Mouse (Mus musculus): ENCODE data around the gene Gm6096.
"Not testable (repeated sequence)": the region's sequence is repeated elsewhere in the genome, so short reads cannot be mapped to it uniquely, and the experiment has no call there.

Gene Gm6096

DNA sequence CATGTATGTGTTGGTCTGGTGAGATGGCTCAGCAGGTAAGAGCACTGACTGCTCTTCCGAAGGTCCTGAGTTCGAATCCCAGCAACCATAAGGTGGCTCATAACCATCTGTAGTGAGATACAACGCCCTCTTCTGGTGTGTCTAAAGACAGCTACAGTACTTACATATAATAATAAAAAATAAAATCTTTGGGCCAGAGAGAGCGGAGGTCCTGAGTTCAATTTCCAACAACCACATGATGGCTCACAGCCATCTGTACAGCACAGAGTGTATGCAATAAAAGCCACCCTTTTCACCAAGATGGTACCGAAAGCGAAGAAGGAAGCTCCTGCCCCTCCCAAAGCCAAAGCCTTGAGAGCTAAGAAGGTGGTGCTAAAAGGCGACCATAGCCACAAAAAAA is at the start of gene Gm6096:
Gene Gm6096, plus strand, starts transcription at position 301 of the 400 bp plus-strand sequence.
- no peak for DNase-seq (ENCODE audit: low read depth, low spot score)

GRCm38 (mm10) chr7:34202147-34202546 is 48.7 kb upstream of the Gm6096 start:
- not testable (repeated sequence) for DNase-seq (ENCODE audit: low read depth, low spot score)

DNA sequence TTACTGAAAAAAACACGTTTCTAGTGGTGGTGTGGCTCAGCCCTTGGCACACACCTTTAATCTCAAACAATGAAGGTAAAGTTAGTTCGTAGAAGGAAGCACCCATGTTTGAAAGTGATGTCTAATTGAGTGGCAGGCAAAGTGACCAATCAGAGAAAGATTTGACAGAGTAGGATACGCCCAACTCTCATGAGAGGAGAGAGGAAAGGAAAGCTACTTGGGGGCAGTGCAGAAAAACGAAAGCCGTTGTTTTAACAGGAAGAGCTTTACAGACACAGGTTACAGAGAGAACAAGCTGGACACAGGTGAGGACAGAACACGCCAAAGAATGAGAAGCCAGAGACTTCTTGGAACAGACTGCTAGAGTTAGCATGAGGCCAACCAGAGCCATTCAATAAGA is 44.5 kb upstream of the Gm6096 start:
- DNase-seq (ENCODE audit: low read depth, low spot score): no peak

- DNase-seq (ENCODE audit: low read depth, low spot score): peak; percentile 57
These were observed 42.7 kb upstream of the Gm6096 start for GRCm38 (mm10) chr7:34208027-34208745.

- no peak for DNase-seq (ENCODE audit: low read depth, low spot score)
These were observed 37.6 kb upstream of the Gm6096 start for GRCm38 (mm10) chr7:34213281-34213680.

- DNase-seq (ENCODE audit: low read depth, low spot score): no peak
These were observed 36.2 kb upstream of the Gm6096 start for GRCm38 (mm10) chr7:34214644-34215043.

GRCm38 (mm10) chr7:34215481-34215880 is 35.4 kb upstream of the Gm6096 start:
- no peak for DNase-seq (ENCODE audit: low read depth, low spot score)

- DNase-seq (ENCODE audit: low read depth, low spot score): no peak
These were observed 34.4 kb upstream of the Gm6096 start for GRCm38 (mm10) chr7:34216474-34216873.

DNA sequence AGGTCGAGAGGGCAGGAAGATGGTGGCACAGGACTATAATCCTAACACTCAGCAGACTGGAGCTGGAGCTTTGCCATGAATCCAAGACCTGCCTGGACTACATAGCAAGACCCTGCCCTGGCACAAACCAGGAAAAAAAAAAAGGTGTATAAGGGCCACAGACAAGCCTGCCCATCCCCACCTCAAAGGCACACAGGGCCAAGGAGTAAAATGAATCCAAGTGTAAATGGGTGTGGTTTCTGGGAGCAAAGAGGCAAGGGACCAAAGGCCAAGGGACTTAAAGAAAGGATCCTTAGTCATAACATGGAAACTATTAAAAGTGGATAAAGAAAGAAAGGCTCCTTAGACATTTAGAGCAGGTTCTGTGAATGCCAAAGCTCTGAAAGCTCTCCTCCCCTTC is 32.3 kb upstream of the Gm6096 start:
- no peak for DNase-seq (ENCODE audit: low read depth, low spot score)

GRCm38 (mm10) chr7:34221594-34222250 is 29.1 kb upstream of the Gm6096 start:
- no peak for DNase-seq (ENCODE audit: low read depth, low spot score)

GRCm38 (mm10) chr7:34222340-34222739 is 28.5 kb upstream of the Gm6096 start:
- no peak for DNase-seq (ENCODE audit: low read depth, low spot score)

DNA sequence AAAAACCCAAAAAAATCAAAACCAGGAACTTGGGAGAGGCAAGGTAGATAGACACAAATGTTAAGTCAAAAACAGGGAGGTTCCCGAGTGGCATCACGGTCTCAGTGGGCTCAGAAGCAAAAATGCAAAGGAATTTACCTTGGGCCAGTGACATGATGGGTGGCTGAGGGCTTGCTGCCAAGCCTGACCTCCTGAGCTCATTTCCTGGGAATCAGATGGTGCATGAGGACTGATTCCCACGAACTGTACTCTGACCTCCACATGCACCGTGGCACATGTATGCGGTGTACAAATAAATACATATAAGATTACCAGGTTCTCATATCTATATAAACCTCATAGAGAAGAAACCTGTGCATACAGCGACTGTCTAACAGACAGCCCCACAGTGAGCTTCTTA is 26.5 kb upstream of the Gm6096 start:
- no peak for DNase-seq (ENCODE audit: low read depth, low spot score)

DNA sequence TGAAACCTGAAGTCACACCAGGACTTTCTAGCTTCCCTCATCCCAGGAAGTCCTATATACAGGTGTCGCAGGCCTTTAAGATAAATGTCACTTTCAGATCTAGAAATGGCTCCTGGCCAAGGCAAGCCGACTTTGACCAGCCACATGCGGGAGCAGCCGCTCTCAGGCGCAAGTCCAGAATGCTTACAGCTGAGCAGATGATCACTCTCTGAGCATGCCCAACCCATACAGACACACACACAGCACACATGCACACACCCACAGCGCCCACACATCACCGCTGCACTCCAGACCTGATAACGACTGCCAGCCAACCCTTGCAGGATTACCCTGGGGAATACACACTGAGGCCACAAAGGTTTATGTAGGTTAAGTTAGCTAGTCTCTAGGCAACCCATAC is 24.8 kb upstream of the Gm6096 start:
- DNase-seq (ENCODE audit: low read depth, low spot score): no peak

DNA sequence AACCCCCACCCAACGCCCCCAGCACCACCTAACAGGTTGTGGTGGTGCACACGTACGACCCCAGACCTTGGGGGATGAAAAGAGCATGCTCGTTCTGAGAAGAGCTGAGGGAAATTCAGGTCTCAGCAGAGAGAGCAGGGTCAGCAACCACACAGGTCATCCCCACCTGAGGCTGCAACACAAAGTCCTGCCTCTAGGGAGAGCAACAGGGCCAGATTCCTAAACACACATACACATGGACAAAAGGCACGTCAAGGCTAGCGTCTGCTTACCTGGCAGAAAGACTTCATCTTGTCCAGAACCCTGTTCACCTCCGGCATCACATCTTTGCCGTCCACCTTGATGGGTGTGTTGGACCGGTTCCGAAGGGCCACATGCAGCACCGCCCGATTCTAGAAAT is 24.0 kb upstream of the Gm6096 start:
- no peak for DNase-seq (ENCODE audit: low read depth, low spot score)

DNA sequence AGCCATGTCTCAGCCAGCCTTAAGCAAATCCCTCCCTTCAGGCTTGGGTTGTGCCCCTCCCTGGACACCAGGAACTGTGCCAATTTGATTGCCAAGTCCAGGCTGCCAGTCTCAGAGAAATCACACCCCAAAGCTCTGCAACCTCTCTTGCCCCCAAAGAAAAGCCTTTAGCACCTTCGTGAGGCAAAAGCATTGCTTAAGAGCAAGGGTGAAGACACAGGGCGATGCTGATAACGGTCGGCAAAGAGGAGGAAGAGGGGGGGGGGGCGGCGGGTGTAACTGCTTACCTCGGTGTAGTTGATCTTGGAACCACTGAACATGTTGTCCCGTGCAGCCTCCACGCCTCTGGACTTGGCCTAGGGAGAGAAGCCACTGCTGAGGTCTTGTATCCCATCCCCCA is 22.2 kb upstream of the Gm6096 start:
- DNase-seq (ENCODE audit: low read depth, low spot score): no peak

DNA sequence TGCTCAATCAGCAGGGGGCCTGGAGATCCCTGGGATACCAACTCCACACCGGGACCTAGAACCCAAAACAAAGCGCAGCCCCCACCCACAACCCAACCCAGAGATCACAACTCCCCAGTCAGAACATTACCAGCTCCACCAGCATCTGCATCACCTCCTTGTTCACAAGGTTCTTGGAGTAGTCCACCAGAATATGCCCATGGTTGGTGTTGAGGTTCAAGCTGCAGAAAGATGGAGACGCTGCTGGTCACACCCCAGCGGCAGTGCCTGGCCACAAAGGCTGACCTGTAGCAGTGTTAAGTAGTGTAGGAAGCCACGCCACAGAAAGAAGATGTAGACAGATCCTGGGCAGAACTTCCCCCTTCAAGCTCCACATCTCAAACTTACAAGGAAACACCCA is 21.7 kb upstream of the Gm6096 start:
- no peak for DNase-seq (ENCODE audit: low read depth, low spot score)

DNA sequence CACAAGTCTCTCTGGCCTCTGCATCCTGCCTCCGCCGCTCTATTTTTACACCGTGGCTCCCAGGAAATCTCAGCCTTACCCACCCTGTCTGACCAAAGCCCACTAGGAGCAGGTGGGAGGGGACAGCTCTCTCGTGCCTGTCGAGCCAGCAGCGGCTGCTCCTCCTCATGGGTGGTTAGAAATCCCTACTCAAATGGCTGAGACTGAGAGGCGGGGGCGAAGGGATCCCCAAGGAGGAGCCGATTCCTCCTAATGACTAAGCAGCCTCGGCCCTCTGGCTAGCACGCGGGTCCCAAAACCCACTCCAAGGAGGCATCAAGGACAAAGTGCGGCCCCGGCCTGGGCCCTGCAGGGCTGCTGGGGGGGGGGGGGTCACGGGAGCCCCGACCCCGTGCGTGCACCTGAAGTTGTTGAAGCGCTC is 21.1 kb upstream of the Gm6096 start:
- DNase-seq (ENCODE audit: low read depth, low spot score): peak; percentile 46

GRCm38 (mm10) chr7:34230116-34230515 is 20.7 kb upstream of the Gm6096 start, which contains the start of gene Gpi1:
Gene Gpi1 (minus strand): TSS chr7:34230336.
- DNase-seq (ENCODE audit: low read depth, low spot score): peak; percentile 85

DNA sequence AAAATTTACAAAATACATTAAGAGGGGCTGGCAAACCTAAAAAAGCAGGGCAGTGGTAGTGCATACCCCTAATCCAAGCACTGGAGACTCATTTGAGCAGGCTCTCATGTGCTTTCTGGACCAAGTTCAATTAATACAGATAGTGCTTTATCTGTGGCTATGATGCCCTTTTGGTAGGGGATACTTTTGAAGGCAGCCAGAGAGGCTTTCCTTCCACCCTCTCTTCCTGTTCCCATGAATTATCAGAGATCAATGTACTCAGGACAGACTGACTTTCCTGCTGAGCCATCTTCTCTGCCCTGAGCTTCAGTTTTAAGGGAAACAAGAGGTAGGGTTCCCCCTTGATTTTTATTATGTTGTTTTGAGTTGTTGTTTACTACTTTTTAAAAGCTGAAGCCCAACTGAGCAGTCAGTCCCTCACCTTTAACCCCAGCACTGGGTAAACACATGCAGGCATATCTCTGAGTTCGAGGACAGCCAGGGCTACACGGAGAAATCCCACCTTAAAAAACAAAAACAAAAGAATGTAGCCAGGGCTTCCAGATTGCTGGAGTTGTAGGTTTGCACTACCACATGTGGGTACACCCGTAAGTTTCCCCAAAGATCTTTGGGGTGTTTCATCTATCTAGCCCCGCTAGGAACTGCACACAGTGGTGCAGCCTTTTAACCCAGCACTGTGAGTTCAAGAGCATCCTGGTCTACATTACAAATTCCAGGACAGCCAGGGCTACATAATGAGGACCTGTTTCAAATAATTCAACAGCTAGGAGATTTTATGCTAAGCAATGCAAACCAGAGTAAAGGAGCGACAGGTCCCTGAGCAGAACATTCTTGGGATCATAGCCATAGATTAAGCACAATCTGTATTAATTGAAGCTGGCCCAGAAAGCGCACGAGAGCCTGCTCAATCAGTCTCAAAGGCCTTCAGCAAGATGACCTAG is 17.8 kb upstream of the Gm6096 start:
- DNase-seq (ENCODE audit: low read depth, low spot score): no peak

DNA sequence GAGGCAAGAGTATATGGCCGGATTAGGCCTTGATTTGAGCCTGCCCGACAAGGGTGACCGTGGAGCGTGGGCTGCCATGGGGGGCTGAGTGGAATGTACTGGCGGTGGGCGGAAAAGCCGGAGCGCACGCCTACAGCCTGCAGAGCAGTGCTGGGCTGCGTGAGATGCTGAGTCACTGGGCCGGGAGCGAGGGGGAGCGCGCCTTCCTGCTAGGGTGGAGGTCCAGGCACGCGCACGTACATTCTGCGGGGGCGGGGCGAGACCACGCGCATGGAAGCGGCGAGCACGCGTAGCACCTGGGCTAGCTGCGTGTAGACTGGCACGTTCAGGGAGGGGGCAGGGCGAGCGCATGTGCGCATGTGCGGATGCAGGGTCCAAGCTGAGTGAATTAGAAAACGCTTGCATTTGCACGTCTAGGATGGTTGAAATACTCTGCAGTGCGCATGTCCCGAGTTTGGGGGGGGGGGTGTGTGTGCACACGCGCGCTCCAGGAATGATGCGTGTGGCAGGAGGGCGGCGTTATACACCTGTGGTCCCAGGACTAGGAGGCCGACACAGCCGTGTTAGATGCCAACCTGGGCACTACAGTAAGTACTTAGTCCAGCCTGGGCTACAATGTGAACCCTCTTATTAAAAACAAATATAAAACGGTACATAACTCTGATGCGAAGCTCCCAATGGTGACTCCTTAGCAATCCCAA is 16.8 kb upstream of the Gm6096 start:
- peak; percentile 100 for DNase-seq (ENCODE audit: low read depth, low spot score)

Measured in ES-CJ7 (cell line).